Mouse (Mus musculus): ENCODE measurements around the gene Rorc. TPM values are rescaled to one million over a fixed set of nuclear protein-coding genes. Genes with fewer than 3 reads are reported as not detected.

The Rorc gene
- polyA plus RNA-seq, 1 experiment from 2014 or later, result 6.8 TPM

- H3K9ac ChIP-seq, result peak overlapping the region; percentile 73
- H3K4me1 ChIP-seq (replicated peaks), result 0 out of 2 replicates have a peak, but pooled peaks cover 7% of the 10 kb centered on the region
- 0 out of 2 replicates have a peak overlapping the region, but pooled peaks have one; percentile 2 for H3K27ac ChIP-seq
- ATAC-seq, result peak; percentile 3; the same call in 1 of the 2 replicates
- peak overlapping the region; percentile 96 for H3K4me2 ChIP-seq (replicated peaks)
- WGBS, result 6% methylated on average over 23 of the region's 23 CpGs
- peak overlapping the region; percentile 59 for H3K4me3 ChIP-seq (replicated peaks)
- peaks cover 4% of the 10 kb centered on the region; the same call in 1 of the 2 replicates for H3K27me3 ChIP-seq (replicated peaks)
- no peaks in the 10 kb centered on the region for H3K36me3 ChIP-seq
- H3K9me3 ChIP-seq, result no peaks in the 10 kb centered on the region
Measured at GRCm38 (mm10) chr3:94364154-94364526, 8.5 kb upstream of the Rorc start.

- WGBS, result 14% methylated on average over 3 of the region's 3 CpGs
- ATAC-seq, result peak; percentile 50
Measured at GRCm38 (mm10) chr3:94366761-94367160, 5.8 kb upstream of the Rorc start.

GRCm38 (mm10) chr3:94367511-94367910 lies 5.1 kb upstream of the Rorc start:
- Histone ChIP-seq H3K4me1 (replicated peaks) (peaks cover 15% of the 10 kb centered on the region; the same call in 1 of the 2 replicates), H3K27me3 (replicated peaks) (peaks cover 4% of the 10 kb centered on the region; the same call in 1 of the 2 replicates), H3K9ac (no peak overlapping the region), H3K4me3 (replicated peaks) (no peak overlapping the region), H3K4me2 (replicated peaks) (no peak overlapping the region), H3K9me3 (no peaks in the 10 kb centered on the region), H3K27ac (no peak overlapping the region), H3K36me3 (no peaks in the 10 kb centered on the region)
- 73% methylated on average over 6 of the region's 6 CpGs for WGBS
- ATAC-seq, result no peak

More at GRCm38 (mm10) chr3:94366761-94367160, 5.8 kb upstream of the Rorc start:
- Histone ChIP-seq H3K27ac (no peak overlapping the region), H3K27me3 (replicated peaks) (peaks cover 4% of the 10 kb centered on the region; the same call in 1 of the 2 replicates), H3K9me3 (no peaks in the 10 kb centered on the region), H3K4me2 (replicated peaks) (no peak overlapping the region), H3K9ac (no peak overlapping the region), H3K4me3 (replicated peaks) (no peak overlapping the region), H3K4me1 (replicated peaks) (peaks cover 11% of the 10 kb centered on the region; the same call in 1 of the 2 replicates), H3K36me3 (no peaks in the 10 kb centered on the region)

GRCm38 (mm10) chr3:94368631-94369030 lies 4.0 kb upstream of the Rorc start:
- no peak overlapping the region for H3K4me2 ChIP-seq (replicated peaks)
- H3K4me3 ChIP-seq (replicated peaks), result no peak overlapping the region
- no peaks in the 10 kb centered on the region for H3K36me3 ChIP-seq
- H3K9me3 ChIP-seq, result no peaks in the 10 kb centered on the region
- no peak overlapping the region for H3K27ac ChIP-seq
- H3K27me3 ChIP-seq (replicated peaks), result peaks cover 2% of the 10 kb centered on the region; the same call in 1 of the 2 replicates
- no peak for ATAC-seq
- peaks cover 19% of the 10 kb centered on the region for H3K4me1 ChIP-seq (replicated peaks)
- H3K9ac ChIP-seq, result no peak overlapping the region
- 69% methylated on average over 6 of the region's 6 CpGs for WGBS

- no peak for ATAC-seq
- WGBS, result 56% methylated on average over 2 of the region's 2 CpGs
- Histone ChIP-seq H3K27me3 (replicated peaks) (no peaks in the 10 kb centered on the region), H3K4me2 (replicated peaks) (no peak overlapping the region), H3K9ac (no peak overlapping the region), H3K36me3 (no peaks in the 10 kb centered on the region), H3K27ac (no peak overlapping the region), H3K4me3 (replicated peaks) (no peak overlapping the region), H3K9me3 (no peaks in the 10 kb centered on the region), H3K4me1 (replicated peaks) (peaks cover 27% of the 10 kb centered on the region)
Measured at GRCm38 (mm10) chr3:94369709-94370108, 2.9 kb upstream of the Rorc start.

GRCm38 (mm10) chr3:94371637-94372036 lies 957 bp upstream of the Rorc start:
- H3K4me2 ChIP-seq (replicated peaks), result peak overlapping the region; percentile 44
- no peak overlapping the region for H3K9ac ChIP-seq
- H3K36me3 ChIP-seq, result no peaks in the 10 kb centered on the region
- no peak overlapping the region for H3K27ac ChIP-seq
- no peaks in the 10 kb centered on the region for H3K9me3 ChIP-seq
- H3K4me3 ChIP-seq (replicated peaks), result no peak overlapping the region
- 0 out of 2 replicates have a peak, but pooled peaks cover 3% of the 10 kb centered on the region for H3K27me3 ChIP-seq (replicated peaks)
- peak; percentile 70 for ATAC-seq
- 1% methylated on average over 11 of the region's 11 CpGs for WGBS
- H3K4me1 ChIP-seq (replicated peaks), result peaks cover 27% of the 10 kb centered on the region

- no peak overlapping the region for H3K27ac ChIP-seq
- H3K4me3 ChIP-seq (replicated peaks), result no peak overlapping the region
- peaks cover 27% of the 10 kb centered on the region for H3K4me1 ChIP-seq (replicated peaks)
- ATAC-seq, result no peak
- H3K9me3 ChIP-seq, result no peaks in the 10 kb centered on the region
- H3K9ac ChIP-seq, result no peak overlapping the region
- WGBS, result 0% methylated on average over 3 of the region's 3 CpGs
- 0 out of 2 replicates have a peak, but pooled peaks cover 3% of the 10 kb centered on the region for H3K27me3 ChIP-seq (replicated peaks)
- no peaks in the 10 kb centered on the region for H3K36me3 ChIP-seq
- H3K4me2 ChIP-seq (replicated peaks), result peak overlapping the region; percentile 44; the same call in 1 of the 2 replicates
Measured at GRCm38 (mm10) chr3:94372038-94372437, 556 bp upstream of the Rorc start.

- peak; percentile 62 for ATAC-seq
- no peaks in the 10 kb centered on the region for H3K9me3 ChIP-seq
- H3K27me3 ChIP-seq (replicated peaks), result 0 out of 2 replicates have a peak, but pooled peaks cover 3% of the 10 kb centered on the region
- no peaks in the 10 kb centered on the region for H3K36me3 ChIP-seq
- H3K27ac ChIP-seq, result peak overlapping the region; percentile 58; the same call in 1 of the 2 replicates
- 5% methylated on average over 10 of the region's 10 CpGs for WGBS
- peaks cover 25% of the 10 kb centered on the region for H3K4me1 ChIP-seq (replicated peaks)
- H3K4me2 ChIP-seq (replicated peaks), result peak overlapping the region; percentile 55
- H3K4me3 ChIP-seq (replicated peaks), result peak overlapping the region; percentile 29
- H3K9ac ChIP-seq, result no peak overlapping the region
Measured at GRCm38 (mm10) chr3:94373090-94373489, 496 bp downstream of the Rorc start.

- H3K4me3 ChIP-seq (replicated peaks), result peak overlapping the region; percentile 29
- 0 out of 2 replicates have a peak, but pooled peaks cover 3% of the 10 kb centered on the region for H3K27me3 ChIP-seq (replicated peaks)
- H3K4me2 ChIP-seq (replicated peaks), result peak overlapping the region; percentile 55
- no peaks in the 10 kb centered on the region for H3K36me3 ChIP-seq
- H3K4me1 ChIP-seq (replicated peaks), result peaks cover 25% of the 10 kb centered on the region
- WGBS, result 0% methylated on average over 5 of the region's 5 CpGs
- H3K9me3 ChIP-seq, result no peaks in the 10 kb centered on the region
- peak; percentile 46 for ATAC-seq
- H3K27ac ChIP-seq, result peak overlapping the region; percentile 58; the same call in 1 of the 2 replicates
- no peak overlapping the region; the same call in 1 of the 2 replicates for H3K9ac ChIP-seq
Measured at GRCm38 (mm10) chr3:94373597-94374011, 1.0 kb downstream of the Rorc start.

- Histone ChIP-seq H3K9ac (no peak overlapping the region), H3K27me3 (replicated peaks) (0 out of 2 replicates have a peak, but pooled peaks cover 3% of the 10 kb centered on the region), H3K36me3 (no peaks in the 10 kb centered on the region), H3K4me1 (replicated peaks) (peaks cover 25% of the 10 kb centered on the region), H3K4me3 (replicated peaks) (no peak overlapping the region), H3K4me2 (replicated peaks) (no peak overlapping the region), H3K27ac (no peak overlapping the region), H3K9me3 (no peaks in the 10 kb centered on the region)
- no peak for ATAC-seq
Measured at GRCm38 (mm10) chr3:94374636-94375035, 2.0 kb downstream of the Rorc start.

- H3K9ac ChIP-seq, result no peak overlapping the region
- H3K4me1 ChIP-seq (replicated peaks), result peaks cover 25% of the 10 kb centered on the region
- 0 out of 2 replicates have a peak, but pooled peaks cover 3% of the 10 kb centered on the region for H3K27me3 ChIP-seq (replicated peaks)
- H3K27ac ChIP-seq, result no peak overlapping the region
- no peaks in the 10 kb centered on the region for H3K36me3 ChIP-seq
- no peak for ATAC-seq
- no peak overlapping the region for H3K4me2 ChIP-seq (replicated peaks)
- no peak overlapping the region for H3K4me3 ChIP-seq (replicated peaks)
- no peaks in the 10 kb centered on the region for H3K9me3 ChIP-seq
- WGBS, result 79% methylated on average over 2 of the region's 2 CpGs
Measured at GRCm38 (mm10) chr3:94375146-94375545, 2.6 kb downstream of the Rorc start.

GRCm38 (mm10) chr3:94375861-94376260 lies 3.3 kb downstream of the Rorc start:
- H3K9me3 ChIP-seq, result no peaks in the 10 kb centered on the region
- H3K9ac ChIP-seq, result no peak overlapping the region
- no peak overlapping the region for H3K27ac ChIP-seq
- no peak overlapping the region for H3K4me3 ChIP-seq (replicated peaks)
- ATAC-seq, result no peak
- WGBS, result 53% methylated on average over 5 of the region's 5 CpGs
- no peak overlapping the region for H3K4me2 ChIP-seq (replicated peaks)
- H3K4me1 ChIP-seq (replicated peaks), result peaks cover 25% of the 10 kb centered on the region
- 0 out of 2 replicates have a peak, but pooled peaks cover 3% of the 10 kb centered on the region for H3K27me3 ChIP-seq (replicated peaks)
- no peaks in the 10 kb centered on the region for H3K36me3 ChIP-seq
